Mouse (Mus musculus) heart, embryonic 10.5 days (tissue): ENCODE data around the gene C1qb. TPM values are rescaled to one million over a fixed set of nuclear protein-coding genes. Genes with fewer than 3 reads are reported as not detected.
A peak's percentile ranks its signal among the peaks of the same experiment; 100 is the strongest.

ENCODE experiments used
- DNase-seq: peaks from one replicate; pipeline ENCODE4 v3.0.0-alpha.2; 2017; ENCODE audit warnings: low spot score
- H3K27ac ChIP-seq: fragments of 300-500 bp; sonication (generic); 2 replicates; pipeline ENCODE4 v1.5.1; 2016; ENCODE audit warnings: mild to moderate bottlenecking
- H3K27me3 ChIP-seq: fragments of 300-500 bp; sonication (generic); 2 replicates; pipeline ENCODE4 v1.6.1; 2016; ENCODE audit warnings: mild to moderate bottlenecking; ENCODE audit not compliant: poor library complexity, insufficient read depth, severe bottlenecking
- H3K36me3 ChIP-seq: fragments of 300-500 bp; sonication (generic); 2 replicates; pipeline ENCODE4 v1.6.1; 2016; ENCODE audit warnings: mild to moderate bottlenecking, moderate library complexity
- H3K4me1 ChIP-seq: fragments of 300-500 bp; sonication (generic); 2 replicates; pipeline ENCODE4 v1.6.1; 2016; ENCODE audit warnings: mild to moderate bottlenecking
- H3K4me3 ChIP-seq: fragments of 300-500 bp; sonication (generic); 2 replicates; pipeline ENCODE4 v1.5.1; 2016; ENCODE audit warnings: mild to moderate bottlenecking, moderate library complexity
- H3K9me3 ChIP-seq: fragments of 300-500 bp; sonication (generic); 2 replicates; pipeline ENCODE4 v1.6.1; 2016; ENCODE audit warnings: mild to moderate bottlenecking, moderate library complexity
- WGBS: fragments of 180-500 bp; shearing (Covaris S2); methylation state at CpG from one replicate; pipeline ENCODE4 v1.1.7; 2016; 5-methylcytosine and 5-hydroxymethylcytosine counted together
- polyA plus RNA-seq: library from polyadenylated mRNA; unstranded; fragments of >200 nt; fragmentation: Nextera tagmentation; extraction: Ambion mirVana; gene quantifications from 2 replicates; pipeline ENCODE4 v1.2.1, GENCODE M21; 2016

Gene C1qb
- polyA plus RNA-seq, 1 experiment from 2014 or later, result 13.4 TPM

GRCm38 (mm10) chr4:136834815-136835620 lies 51.0 kb downstream of the C1qb start:
- no peaks in the 10 kb centered on the region for H3K9me3 ChIP-seq
- DNase-seq, result no peak
- under 1% methylated on average over 74 of the region's 76 CpGs for WGBS
- peaks cover 60% of the 10 kb centered on the region for H3K4me1 ChIP-seq
- peak overlapping the region; percentile 85 for H3K4me3 ChIP-seq
- peaks cover 93% of the 10 kb centered on the region for H3K27me3 ChIP-seq
- H3K27ac ChIP-seq, result peak overlapping the region; percentile 92
- no peaks in the 10 kb centered on the region for H3K36me3 ChIP-seq

GRCm38 (mm10) chr4:136834439-136834814 lies 51.6 kb downstream of the C1qb start:
- 11% methylated on average over 12 of the region's 12 CpGs for WGBS
- Histone ChIP-seq H3K9me3 (no peaks in the 10 kb centered on the region), H3K36me3 (no peaks in the 10 kb centered on the region), H3K4me1 (peaks cover 64% of the 10 kb centered on the region), H3K27me3 (peaks cover 93% of the 10 kb centered on the region), H3K4me3 (peak overlapping the region; percentile 85), H3K27ac (no peak overlapping the region)
- DNase-seq, result no peak

GRCm38 (mm10) chr4:136833619-136834351 lies 52.2 kb downstream of the C1qb start:
- H3K27me3 ChIP-seq, result peaks cover 93% of the 10 kb centered on the region
- no peak for DNase-seq
- WGBS, result 77% methylated on average over 21 of the region's 21 CpGs
- peak overlapping the region; percentile 85 for H3K4me3 ChIP-seq
- no peak overlapping the region for H3K27ac ChIP-seq
- no peaks in the 10 kb centered on the region for H3K36me3 ChIP-seq
- no peaks in the 10 kb centered on the region for H3K9me3 ChIP-seq
- peaks cover 68% of the 10 kb centered on the region for H3K4me1 ChIP-seq

- no peaks in the 10 kb centered on the region for H3K9me3 ChIP-seq
- peaks cover 93% of the 10 kb centered on the region for H3K27me3 ChIP-seq
- H3K4me1 ChIP-seq, result peaks cover 69% of the 10 kb centered on the region
- no peaks in the 10 kb centered on the region for H3K36me3 ChIP-seq
- no peak overlapping the region for H3K27ac ChIP-seq
- 72% methylated on average over 16 of the region's 16 CpGs for WGBS
- no peak overlapping the region for H3K4me3 ChIP-seq
- no peak for DNase-seq
These were observed 53.3 kb downstream of the C1qb start for GRCm38 (mm10) chr4:136832559-136833232.

GRCm38 (mm10) chr4:136830272-136830823 lies 55.6 kb downstream of the C1qb start:
- Histone ChIP-seq H3K4me1 (peaks cover 59% of the 10 kb centered on the region), H3K27ac (no peak overlapping the region), H3K36me3 (no peaks in the 10 kb centered on the region), H3K9me3 (no peaks in the 10 kb centered on the region), H3K27me3 (peaks cover 78% of the 10 kb centered on the region), H3K4me3 (no peak overlapping the region)
- no peak for DNase-seq
- WGBS, result 31% methylated on average over 9 of the region's 9 CpGs

Other genes starting within 250 kb of the C1qb start
- gene Ephb2, start 50.2 kb downstream of the C1qb start, polyA plus RNA-seq, result 2.6 and 4.2 TPM in 2 replicates
- 1.3 and 4.7 TPM in 2 replicates for gene C1qc, start 6.9 kb upstream of the C1qb start, polyA plus RNA-seq
- gene C1qa, start 12.6 kb upstream of the C1qb start, polyA plus RNA-seq, result 1.3 and 4.2 TPM in 2 replicates
- gene Epha8, start 70.6 kb upstream of the C1qb start, polyA plus RNA-seq, result 0.17 and 0.45 TPM in 2 replicates
- gene Zbtb40, start 162.6 kb upstream of the C1qb start, polyA plus RNA-seq, result 4.1 and 4.3 TPM in 2 replicates